Mouse (Mus musculus) spleen, embryonic (tissue): ENCODE data around the gene Ociad1.
"Not testable (repeated sequence)": the region's sequence is repeated elsewhere in the genome, so short reads cannot be mapped to it uniquely, and the experiment has no call there.

ENCODE experiments used
- CTCF ChIA-PET: fragments of 350-600 bp; sonication (Branson Sonifier 250); formaldehyde crosslinking; loops from one replicate; lab custom pipeline; 2022; lab: Charles Lee

The Ociad1 gene

GRCm38 (mm10) chr5:73280567-73280850 lies 12.1 kb upstream of the Ociad1 start:
- CTCF ChIA-PET, result interaction anchor here (0.6 kb wide), 1 partner anchor 489 kb away, joined by 7 read pairs; no protein-coding TSS in a partner anchor

DNA sequence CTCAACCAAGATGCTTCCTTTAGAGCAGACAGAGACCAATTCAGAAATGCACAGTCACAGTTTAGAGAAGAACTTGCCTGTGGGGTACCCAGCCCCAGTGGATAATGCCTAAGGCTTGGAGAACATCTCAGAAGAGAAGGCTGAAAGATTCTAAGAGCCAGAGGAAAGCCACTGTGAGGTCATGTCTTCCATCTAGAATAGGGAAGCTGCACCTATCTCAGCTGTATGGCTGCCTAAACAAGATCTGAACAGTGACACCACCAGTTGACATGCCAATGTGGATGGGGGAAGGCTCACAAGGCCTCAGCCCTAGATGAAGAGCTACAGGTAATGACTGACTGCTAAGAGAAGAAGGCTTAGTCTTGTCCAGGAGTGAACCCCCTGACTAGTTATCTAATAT lies 8.5 kb upstream of the Ociad1 start:
- CTCF ChIA-PET, result no interaction called here

DNA sequence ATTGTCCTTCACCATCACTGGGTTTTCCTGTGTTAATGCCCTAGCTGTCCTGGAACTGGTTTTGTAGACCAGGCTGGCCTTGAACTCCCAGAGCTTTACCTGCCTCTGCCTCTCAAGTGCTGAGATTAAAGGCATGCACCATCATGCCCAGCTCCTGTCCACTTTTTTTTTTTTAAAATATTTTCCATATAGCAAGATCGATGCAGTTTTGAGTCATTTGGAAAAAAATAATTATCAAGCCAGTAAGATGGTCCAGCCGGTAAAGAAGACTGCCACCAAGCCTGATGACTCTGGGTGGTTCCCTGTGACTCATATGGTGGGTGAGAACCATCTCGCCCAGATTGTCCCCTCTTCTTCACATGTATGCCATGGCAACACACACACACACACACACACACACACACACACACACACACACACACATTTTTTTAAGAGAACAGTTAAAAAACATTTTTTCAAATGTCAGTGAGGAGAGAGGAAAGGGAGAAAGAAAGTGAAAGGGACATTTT lies 7.1 kb upstream of the Ociad1 start:
- CTCF ChIA-PET, result no interaction called here

- CTCF ChIA-PET, result interaction anchor here (2.5 kb wide), 1 partner anchor 33 kb away, joined by 7 read pairs; no protein-coding TSS in a partner anchor
These were observed 6.0 kb upstream of the Ociad1 start for GRCm38 (mm10) chr5:73286603-73287002.

GRCm38 (mm10) chr5:73289900-73290299 lies 2.7 kb upstream of the Ociad1 start:
- CTCF ChIA-PET, result no interaction called here

DNA sequence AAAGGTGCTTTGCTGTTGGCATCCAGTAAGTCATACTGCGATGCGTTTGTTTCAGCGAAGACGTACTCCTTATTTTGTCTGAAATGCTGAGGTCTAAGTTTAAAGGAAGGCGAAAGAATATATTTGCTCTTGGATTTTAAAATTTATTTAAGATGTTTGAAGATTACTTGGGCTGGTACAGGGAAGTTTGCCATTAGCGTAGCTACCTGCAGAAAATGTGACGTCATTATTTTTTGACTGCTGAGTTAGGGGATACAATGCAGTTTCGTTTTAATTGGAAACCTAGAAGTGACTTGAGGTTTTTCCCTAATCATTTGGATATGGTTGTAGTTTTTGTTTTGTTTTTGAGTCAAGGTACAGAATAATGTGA lies 859 bp downstream of the Ociad1 start:
- CTCF ChIA-PET, result interaction anchor here (0.9 kb wide), 1 partner anchor 136 kb away, joined by 3 read pairs; no protein-coding TSS in a partner anchor

GRCm38 (mm10) chr5:73295016-73295415 lies 2.4 kb downstream of the Ociad1 start:
- CTCF ChIA-PET, result no interaction called here

DNA sequence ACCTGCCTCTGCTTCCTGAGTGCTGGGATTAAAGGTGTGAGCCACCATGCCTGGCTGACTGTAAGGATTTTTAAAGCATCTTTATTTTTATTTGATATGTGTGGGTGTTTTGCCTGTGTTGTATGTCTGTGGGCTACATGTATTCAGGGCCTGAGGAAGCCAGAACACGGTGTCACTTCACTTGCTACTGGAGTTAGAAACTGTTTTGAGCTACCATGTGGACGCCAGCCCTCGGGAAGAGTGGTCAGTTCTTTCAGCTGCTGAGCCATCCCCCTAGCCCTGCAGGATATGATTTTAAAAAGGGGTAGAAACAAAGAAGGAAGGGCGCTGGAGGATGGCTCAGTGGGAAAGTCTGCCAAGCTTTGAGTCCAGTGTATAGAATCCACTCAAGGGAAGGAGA lies 3.3 kb downstream of the Ociad1 start:
- CTCF ChIA-PET, result no interaction called here

- CTCF ChIA-PET, result interaction anchor here (1.1 kb wide), 1 partner anchor 99 kb away, joined by 9 read pairs; no protein-coding TSS in a partner anchor
These were observed 9.2 kb downstream of the Ociad1 start for GRCm38 (mm10) chr5:73301601-73302307.

DNA sequence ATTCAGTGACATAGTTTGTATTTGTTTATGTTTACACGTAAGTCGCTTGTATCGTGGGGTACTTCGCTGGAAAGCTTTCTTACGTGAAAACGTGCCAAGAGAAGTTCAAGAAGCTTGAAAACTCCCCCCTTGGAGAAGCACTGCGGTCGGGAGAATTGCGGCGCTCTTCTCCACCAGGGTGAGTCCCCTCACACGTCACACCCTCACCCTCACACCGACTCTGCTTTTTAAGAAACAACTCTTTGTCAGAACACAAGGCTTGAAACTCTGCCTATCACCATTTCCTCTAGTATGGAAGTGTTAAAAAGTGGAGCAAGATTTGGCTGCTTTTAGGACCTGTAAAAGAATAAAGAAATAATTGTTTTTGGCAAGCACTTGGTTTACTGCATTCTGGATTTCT lies 11.9 kb downstream of the Ociad1 start:
- CTCF ChIA-PET, result no interaction called here

GRCm38 (mm10) chr5:73306486-73306885 lies 13.9 kb downstream of the Ociad1 start:
- CTCF ChIA-PET, result no interaction called here

- CTCF ChIA-PET, result no interaction called here
These were observed 14.7 kb downstream of the Ociad1 start for GRCm38 (mm10) chr5:73307297-73307696.

- CTCF ChIA-PET, result no interaction called here
These were observed 16.9 kb downstream of the Ociad1 start for GRCm38 (mm10) chr5:73309496-73309895.

DNA sequence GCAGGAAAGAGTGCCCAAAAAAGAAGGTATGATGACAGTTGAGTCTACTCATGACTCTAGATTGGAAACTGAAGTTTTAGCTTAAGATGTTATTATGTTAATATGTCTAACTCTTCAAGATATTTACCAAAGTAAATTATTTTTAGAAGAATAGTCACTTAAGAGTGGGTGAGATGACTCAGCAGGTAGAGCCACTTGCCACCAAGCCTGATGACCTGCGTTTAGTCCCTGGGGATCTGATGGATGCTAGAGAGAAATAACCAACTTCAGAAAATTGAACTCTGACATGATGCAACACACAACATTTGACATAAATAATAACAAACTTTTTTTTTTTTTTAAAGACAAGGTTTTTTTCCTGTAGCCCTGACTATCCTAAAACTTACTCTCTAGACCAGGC lies 17.8 kb downstream of the Ociad1 start:
- CTCF ChIA-PET, result no interaction called here

GRCm38 (mm10) chr5:73311458-73311857 lies 18.9 kb downstream of the Ociad1 start:
- CTCF ChIA-PET, result interaction anchor here (0.6 kb wide), 1 partner anchor 15 kb away, joined by 3 read pairs; no protein-coding TSS in a partner anchor

GRCm38 (mm10) chr5:73313591-73313990 lies 21.0 kb downstream of the Ociad1 start:
- CTCF ChIA-PET, result interaction anchor here (0.5 kb wide), 1 partner anchor 48 kb away, joined by 3 read pairs; no protein-coding TSS in a partner anchor

GRCm38 (mm10) chr5:73314654-73315053 lies 22.1 kb downstream of the Ociad1 start:
- CTCF ChIA-PET, result interaction anchor here (0.6 kb wide), 1 partner anchor 72 kb away, joined by 3 read pairs; no protein-coding TSS in a partner anchor

GRCm38 (mm10) chr5:73319306-73319705 lies 26.7 kb downstream of the Ociad1 start:
- CTCF ChIA-PET, result no interaction called here

DNA sequence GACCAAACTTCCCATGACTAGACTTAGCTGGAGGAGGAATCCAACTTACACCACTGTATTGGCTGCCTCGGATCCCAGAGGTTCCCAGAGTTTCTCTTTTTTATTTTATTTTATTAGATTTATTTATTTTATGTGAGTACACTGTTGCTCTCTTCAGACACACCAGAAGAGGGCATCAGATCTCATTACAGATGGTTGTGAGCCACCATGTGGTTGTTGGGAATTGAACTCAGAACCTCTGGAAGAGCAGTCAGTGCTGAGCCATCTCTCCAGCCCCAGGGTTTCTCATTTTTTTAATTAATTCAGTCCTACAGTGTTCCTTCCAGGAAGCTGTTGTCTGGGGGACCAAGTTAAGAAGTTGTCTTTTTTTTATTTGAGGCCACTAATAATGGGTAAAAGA lies 30.1 kb downstream of the Ociad1 start:
- CTCF ChIA-PET, result not testable (repeated sequence)

- CTCF ChIA-PET, result no interaction called here
These were observed 31.0 kb downstream of the Ociad1 start for GRCm38 (mm10) chr5:73323602-73324001.

DNA sequence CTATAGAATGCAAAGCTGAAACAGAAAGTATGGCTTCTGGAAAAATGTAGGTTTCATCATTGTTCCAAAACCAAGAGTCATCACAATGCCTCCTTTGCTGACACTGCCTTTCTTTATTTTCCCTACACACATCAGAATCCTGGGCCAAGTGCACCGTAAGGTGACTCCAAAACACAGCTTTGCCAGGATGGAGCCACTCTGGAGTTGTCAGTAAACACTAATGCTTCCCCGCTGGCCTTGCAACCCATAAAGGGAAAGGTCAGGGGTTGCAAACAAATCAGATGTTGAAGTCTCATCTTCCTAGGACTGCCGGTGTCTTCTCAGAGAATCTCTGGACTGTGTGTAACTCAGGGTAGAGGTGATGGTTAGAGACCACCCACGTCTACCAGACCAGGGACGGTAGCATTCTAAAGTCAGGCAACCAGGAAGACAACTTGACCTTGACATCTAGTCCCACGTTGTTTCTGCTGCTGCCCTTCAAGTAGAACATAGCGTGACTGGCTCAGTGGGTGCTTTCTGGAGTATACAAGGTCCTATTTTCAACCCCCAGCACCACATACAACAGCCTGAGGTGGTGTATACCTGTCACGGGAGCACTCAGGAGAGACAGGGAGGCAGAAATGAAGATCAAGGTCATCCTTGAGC lies 32.1 kb downstream of the Ociad1 start:
- CTCF ChIA-PET, result no interaction called here

DNA sequence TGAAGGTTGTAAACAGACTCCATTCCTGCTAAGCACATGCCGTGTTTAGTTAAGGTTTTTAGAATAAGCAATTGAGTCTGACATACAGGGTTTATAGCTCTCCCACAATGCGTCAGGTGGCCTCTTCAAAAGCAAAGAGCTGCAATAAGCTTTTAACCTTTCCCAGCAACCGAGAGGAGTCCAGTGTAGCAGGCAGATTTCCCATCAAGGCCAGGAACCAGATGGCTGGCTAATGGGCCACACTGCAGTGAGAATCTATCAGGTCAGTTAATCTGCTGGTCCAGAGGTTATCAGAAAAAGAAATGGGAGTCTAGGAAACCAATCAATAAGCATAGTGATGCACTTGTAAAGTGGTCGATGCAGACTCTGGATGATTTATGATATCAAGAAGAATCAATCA lies 38.4 kb downstream of the Ociad1 start:
- CTCF ChIA-PET, result no interaction called here

DNA sequence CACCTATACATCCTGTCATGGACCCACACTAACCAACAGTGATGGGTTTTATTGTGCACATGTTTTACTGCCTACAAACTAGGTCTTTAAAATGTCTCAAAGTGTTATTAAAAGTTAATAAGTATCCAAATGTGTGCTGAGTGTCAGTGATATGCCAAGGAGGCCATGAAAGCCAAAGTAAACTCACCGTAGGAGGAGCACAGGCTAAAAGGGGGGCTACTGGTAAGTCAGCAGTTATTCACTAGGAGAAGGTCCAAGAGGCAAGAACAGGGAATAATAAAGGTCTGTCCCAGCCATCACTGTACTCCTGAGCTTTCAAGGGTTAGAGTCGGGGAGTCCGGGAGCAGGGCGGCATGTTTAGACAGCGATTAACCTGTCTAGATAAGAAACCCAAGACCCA lies 43.9 kb downstream of the Ociad1 start:
- CTCF ChIA-PET, result no interaction called here
